Mouse (Mus musculus): ENCODE measurements around the gene Nr4a2.
A peak's percentile ranks its signal among the peaks of the same experiment; 100 is the strongest.

Gene Nr4a2

GRCm38 (mm10) chr2:57123991-57124840, at the start of gene Nr4a2:
TSS of gene Nr4a2 (minus strand) at chr2:57124003.
- peak; percentile 51 to 72 for DNase-seq (ENCODE audit: low spot score in 2 of 2)

- DNase-seq (ENCODE audit: low spot score in 2 of 2), result no peak
Observed at GRCm38 (mm10) chr2:57165416-57165815, 41.6 kb upstream of the Nr4a2 start.

DNA sequence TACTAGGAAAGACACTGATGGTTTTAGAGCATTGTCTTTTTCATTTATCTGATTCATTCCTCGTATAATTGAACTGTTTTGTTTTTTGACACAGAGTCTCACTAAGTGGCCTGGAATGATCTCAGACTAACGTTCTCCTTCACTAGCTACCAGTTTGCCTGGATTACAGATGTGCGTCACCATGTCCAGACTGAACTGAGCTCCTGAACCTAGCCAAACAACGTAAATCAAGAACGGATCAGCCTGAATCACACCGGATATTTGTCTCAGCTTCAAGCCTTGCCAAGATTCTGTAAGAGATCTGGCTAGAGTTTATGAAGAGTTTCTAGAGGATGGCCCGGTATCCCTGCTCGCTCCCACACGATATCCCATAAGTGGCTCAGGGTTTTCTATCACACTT, 33.0 kb upstream of the Nr4a2 start:
- DNase-seq (ENCODE audit: low spot score in 2 of 2), result no peak

DNA sequence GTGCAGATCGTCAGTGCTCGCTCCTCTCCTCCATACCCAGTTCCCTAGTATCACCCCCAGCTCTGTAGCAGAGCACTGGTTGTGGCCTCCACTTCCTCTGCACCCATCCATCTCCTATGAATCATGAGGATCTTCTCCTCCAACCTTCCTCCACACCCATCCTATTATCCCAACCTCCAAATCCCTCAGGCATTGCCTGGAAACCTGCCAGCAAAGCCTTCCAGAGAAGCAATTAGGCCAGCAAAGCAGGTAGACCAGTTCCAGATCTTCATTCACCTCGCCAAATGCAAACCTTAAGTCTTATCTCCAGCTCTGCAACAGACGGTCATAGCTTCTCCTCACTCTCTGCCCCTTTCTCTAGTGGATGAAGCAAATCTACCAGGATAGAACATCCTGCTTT, 26.0 kb upstream of the Nr4a2 start:
- DNase-seq (ENCODE audit: low spot score in 2 of 2), result no peak

GRCm38 (mm10) chr2:57148231-57148630, 24.4 kb upstream of the Nr4a2 start:
- DNase-seq (ENCODE audit: low spot score in 2 of 2), result no peak

- peak in 1 of 2 experiments; percentile 53 for DNase-seq (ENCODE audit: low spot score in 2 of 2)
Observed at GRCm38 (mm10) chr2:57145646-57146421, 22.0 kb upstream of the Nr4a2 start.

- DNase-seq (ENCODE audit: low spot score in 2 of 2), result no peak
Observed at GRCm38 (mm10) chr2:57138594-57138993, 14.8 kb upstream of the Nr4a2 start.

- no peak for DNase-seq (ENCODE audit: low spot score in 2 of 2)
Observed at GRCm38 (mm10) chr2:57127461-57127860, 3.7 kb upstream of the Nr4a2 start.

- DNase-seq (ENCODE audit: low spot score in 2 of 2), result no peak
Observed at GRCm38 (mm10) chr2:57125891-57126290, 2.1 kb upstream of the Nr4a2 start.

GRCm38 (mm10) chr2:57122986-57123980, 520 bp downstream of the Nr4a2 start:
- DNase-seq (ENCODE audit: low spot score in 2 of 2), result peak in 1 of 2 experiments; percentile 27

DNA sequence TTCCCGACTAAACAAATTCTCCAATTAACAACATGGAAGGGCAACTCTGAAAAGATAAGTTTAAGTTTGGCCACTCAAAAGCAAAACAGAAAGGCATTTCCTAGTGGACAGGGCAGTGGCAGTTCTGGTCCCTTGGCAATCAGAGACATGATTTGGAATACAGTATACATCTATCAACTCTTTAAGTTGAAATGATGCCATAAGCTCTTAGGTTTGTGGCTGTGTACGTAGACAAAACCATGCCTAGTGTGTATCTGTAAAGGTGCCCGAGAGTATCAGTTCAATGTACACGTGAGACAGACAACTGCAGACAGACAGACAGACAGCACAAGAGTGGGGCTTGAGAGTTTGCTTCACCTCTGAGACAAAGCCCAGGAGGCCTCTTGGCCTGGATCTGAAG, 2.7 kb downstream of the Nr4a2 start:
- DNase-seq (ENCODE audit: low spot score in 2 of 2), result no peak

DNA sequence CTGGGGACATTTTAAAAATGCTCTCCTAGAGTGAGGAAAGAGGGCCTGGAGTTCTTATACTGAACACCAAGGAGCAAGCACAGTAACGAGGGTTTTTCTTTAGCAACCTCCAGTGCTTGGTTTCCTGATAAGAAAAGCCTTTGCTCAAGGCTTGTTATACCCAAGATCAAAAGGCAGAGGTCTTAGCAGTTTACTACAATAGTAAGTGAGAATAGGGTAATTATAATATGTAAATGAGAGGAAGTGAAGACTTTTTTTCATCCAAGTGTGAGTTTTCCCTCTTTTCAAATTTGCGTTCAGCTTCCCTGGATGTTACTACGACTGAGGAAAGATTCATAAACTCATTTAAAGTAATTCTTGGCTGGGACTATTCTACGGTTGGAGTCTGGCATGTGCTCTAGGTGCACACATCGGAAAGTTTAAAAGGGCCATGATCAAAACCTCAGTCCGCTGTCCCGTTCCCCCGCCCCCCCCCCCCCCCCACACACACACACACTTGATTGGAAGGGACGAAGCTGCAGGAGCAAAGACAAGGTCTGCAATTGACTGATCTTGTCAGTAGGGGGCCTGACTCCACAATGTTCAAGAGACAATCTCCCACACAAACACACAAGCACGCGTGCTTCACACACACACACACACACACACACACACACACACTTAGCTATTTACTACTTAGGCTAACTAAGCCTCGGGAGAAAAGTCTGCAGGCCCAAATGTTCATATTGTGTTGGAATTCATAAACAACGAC, 6.4 kb downstream of the Nr4a2 start:
- DNase-seq (ENCODE audit: low spot score in 2 of 2), result peak; percentile 71 to 74

- peak; percentile 63 to 73 for DNase-seq (ENCODE audit: low spot score in 2 of 2)
Observed at GRCm38 (mm10) chr2:57116366-57117200, 7.2 kb downstream of the Nr4a2 start.

DNA sequence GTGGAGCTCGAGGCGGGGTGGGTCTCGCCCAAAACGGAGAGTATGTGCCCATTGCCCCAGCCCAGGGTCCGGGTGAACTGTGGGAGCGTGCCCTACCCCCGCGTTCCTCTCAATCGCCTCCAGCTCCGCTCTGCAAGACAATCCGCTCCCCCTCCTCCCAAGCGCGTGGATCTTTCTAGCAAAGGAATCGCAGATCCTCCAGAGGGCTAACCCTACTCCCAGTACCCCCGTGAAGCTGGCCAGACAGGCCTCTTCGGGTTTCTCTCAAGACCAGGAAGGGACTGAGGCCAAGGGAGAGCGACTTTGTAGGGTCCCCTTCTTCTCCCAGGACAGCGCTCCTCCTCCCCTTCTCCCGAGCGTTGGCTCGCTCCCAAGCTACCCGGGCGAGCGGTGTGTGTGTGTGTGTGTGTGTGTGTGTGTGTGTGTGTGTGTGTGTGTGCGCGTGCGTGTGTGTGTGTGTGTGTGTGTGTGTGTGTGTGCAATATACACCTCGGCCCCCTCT, 7.9 kb downstream of the Nr4a2 start:
- peak in 1 of 2 experiments; percentile 56 for DNase-seq (ENCODE audit: low spot score in 2 of 2)

GRCm38 (mm10) chr2:57115181-57115863, 8.5 kb downstream of the Nr4a2 start:
- DNase-seq (ENCODE audit: low spot score in 2 of 2), result no peak

- peak; percentile 82 to 86 for DNase-seq (ENCODE audit: low spot score in 2 of 2)
Observed at GRCm38 (mm10) chr2:57114211-57115151, 9.3 kb downstream of the Nr4a2 start.

DNA sequence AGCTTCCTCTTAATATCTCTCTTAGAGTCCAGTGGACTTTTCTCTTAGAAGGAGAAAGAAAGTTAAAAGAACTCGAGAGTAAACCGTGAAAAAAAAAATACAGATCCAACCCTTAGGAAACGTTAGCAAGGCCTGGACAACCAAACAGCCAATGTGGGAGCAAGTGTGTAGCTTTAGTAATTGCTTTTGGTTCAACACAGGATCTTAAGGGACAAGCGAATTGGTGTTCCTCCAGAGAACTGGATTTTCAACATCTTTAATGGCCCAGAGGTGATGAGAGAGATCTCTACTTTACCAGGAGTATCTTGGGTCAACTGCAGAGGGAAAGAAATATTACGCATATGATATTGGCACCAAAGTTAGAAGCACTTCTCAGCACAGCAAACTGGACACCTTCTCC, 10.4 kb downstream of the Nr4a2 start:
- no peak for DNase-seq (ENCODE audit: low spot score in 2 of 2)

- no peak for DNase-seq (ENCODE audit: low spot score in 2 of 2)
Observed at GRCm38 (mm10) chr2:57112949-57113348, 10.9 kb downstream of the Nr4a2 start.

Measured in right cerebral cortex, postnatal 10 days (tissue).